Mouse (Mus musculus) spleen, adult 2 months (tissue): Measurements from ENCODE around the gene Slc25a54.

Experiments used
- CTCF ChIP-seq: fragments of 200-500 bp; IDR thresholded peaks from 2 replicates; pipeline ENCODE4 v1.5.1; 2011; ENCODE audit warnings: mild to moderate bottlenecking, inconsistent platforms; ENCODE audit not compliant: insufficient read depth, insufficient read length, insufficient replicate concordance; ENCODE audit errors: extremely low read depth
- POLR2A ChIP-seq: fragments of 200-500 bp; IDR thresholded peaks from 2 replicates; pipeline ENCODE4 v1.6.1; 2011; ENCODE audit warnings: low read depth, low read length, inconsistent platforms

DNA sequence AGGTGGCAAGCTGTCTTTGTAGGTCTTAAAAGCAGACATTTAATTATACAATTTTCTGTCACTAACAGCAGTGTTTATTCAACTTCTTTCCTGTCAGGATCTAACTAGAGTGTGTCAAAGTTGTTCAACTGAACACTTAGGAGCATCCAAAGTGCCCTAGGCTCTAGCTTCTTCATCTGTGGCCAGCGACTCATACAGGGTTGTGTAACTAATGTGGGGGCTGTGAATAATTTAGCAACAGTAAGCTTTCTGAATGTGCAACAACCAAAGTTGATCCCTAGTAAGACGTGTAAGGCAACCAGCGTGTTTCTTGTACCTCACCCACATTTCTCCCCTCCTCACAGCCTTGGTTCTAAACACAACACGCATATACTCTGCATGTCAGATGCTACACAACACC lies 39.4 kb upstream of the Slc25a54 start:
- TF ChIP-seq CTCF (no peak), POLR2A (no peak)
